Mouse (Mus musculus) liver, adult (tissue): ENCODE data around the gene Dst.
A peak's percentile ranks its signal among the peaks of the same experiment; 100 is the strongest.

Experiments used
- GATA4 ChIP-seq: IDR thresholded peaks from 2 replicates; pipeline ENCODE4 v1.6.1; 2014; ENCODE audit warnings: mild to moderate bottlenecking, low read length; ENCODE audit not compliant: insufficient replicate concordance

The Dst gene

DNA sequence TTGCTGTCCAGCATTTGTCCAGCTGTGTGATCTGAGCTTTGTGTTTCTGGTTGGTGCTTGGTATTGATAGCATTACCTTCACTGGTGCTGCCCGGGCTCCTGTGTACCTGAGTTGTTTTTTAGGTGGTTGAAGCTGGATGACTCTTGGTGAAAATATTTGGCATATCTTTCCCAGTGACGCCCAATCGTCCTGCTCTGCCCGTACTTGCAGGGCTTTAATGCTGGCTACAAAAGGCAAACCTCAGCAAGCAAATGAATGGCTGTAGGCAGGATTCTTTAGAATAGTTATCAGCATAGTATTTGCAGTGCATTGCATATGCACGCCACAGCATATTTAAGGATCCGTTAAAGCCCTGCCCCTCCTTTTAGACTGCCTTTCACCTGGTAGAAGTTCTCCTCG is 251.9 kb downstream of the Dst start:
- TF ChIP-seq GATA4, result no peak

GRCm38 (mm10) chr1:34164616-34165295 is 256.7 kb downstream of the Dst start:
- no peak for TF ChIP-seq GATA4

DNA sequence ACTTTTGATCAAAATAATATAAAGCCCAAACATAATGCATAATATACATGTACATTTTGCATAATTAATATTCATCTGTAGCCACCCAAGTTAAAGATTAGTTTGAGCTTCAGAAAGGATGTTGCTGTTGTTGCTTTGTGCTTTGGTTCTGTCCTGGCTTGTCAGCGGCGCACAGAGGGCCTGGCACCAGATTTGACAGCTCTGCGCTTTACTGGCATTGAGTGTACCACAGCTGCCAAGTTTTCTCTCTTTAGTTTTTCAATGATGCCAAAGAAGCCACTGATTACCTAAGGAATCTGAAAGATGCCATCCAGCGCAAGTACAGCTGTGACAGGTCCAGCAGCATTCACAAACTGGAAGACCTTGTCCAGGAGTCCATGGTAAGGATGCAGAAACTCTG is 257.9 kb downstream of the Dst start:
- TF ChIP-seq GATA4, result no peak

DNA sequence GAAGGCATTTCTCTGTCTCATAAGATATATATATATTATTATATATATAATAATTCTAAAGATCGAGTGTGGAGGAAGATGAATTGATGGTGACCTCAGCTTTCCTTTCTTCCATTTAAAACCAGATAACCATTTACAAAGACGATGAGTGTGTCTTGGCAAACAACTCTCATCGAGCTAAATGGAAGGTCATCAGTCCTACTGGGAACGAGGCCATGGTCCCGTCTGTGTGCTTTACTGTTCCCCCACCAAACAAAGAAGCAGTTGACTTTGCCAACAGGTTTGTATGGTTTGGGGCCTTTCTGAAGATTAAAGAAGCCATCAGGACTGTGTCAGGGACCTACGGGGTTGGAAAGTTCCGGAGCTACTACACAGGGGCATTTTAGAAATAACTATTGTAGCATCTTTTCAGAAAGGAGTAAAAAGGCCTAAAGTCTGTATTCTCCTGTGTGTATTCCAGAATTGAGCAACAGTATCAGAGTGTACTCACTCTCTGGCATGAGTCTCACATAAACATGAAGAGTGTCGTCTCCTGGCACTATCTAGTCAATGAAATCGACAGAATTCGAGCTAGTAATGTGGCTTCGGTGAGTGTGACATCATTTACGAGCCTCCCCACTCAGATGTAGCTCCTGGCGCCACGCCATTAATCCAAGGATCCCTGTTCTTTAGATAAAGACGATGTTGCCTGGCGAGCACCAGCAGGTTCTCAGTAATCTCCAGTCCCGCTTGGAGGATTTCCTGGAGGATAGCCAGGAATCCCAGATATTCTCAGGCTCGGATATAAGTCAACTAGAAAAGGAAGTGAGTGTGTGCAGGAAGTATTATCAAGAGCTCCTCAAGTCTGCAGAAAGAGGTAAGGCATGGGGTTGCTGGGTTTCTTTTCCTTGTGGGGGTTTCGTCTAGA is 259.4 kb downstream of the Dst start:
- TF ChIP-seq GATA4, result peak; percentile 65; the same call in 1 of the 2 replicates

- no peak for TF ChIP-seq GATA4
These were observed 261.1 kb downstream of the Dst start for GRCm38 (mm10) chr1:34169086-34169485.

GRCm38 (mm10) chr1:34174517-34174916 is 266.5 kb downstream of the Dst start:
- TF ChIP-seq GATA4, result no peak

- no peak for TF ChIP-seq GATA4
These were observed 266.9 kb downstream of the Dst start for GRCm38 (mm10) chr1:34174961-34175360.

GRCm38 (mm10) chr1:34178022-34178727 is 270.1 kb downstream of the Dst start:
- no peak for TF ChIP-seq GATA4

- no peak for TF ChIP-seq GATA4
These were observed 271.7 kb downstream of the Dst start for GRCm38 (mm10) chr1:34179756-34180155.

GRCm38 (mm10) chr1:34182406-34183249 is 274.6 kb downstream of the Dst start:
- no peak for TF ChIP-seq GATA4

GRCm38 (mm10) chr1:34183250-34183926 is 275.4 kb downstream of the Dst start:
- no peak for TF ChIP-seq GATA4

- TF ChIP-seq GATA4, result no peak
These were observed 276.2 kb downstream of the Dst start for GRCm38 (mm10) chr1:34184266-34184665.

DNA sequence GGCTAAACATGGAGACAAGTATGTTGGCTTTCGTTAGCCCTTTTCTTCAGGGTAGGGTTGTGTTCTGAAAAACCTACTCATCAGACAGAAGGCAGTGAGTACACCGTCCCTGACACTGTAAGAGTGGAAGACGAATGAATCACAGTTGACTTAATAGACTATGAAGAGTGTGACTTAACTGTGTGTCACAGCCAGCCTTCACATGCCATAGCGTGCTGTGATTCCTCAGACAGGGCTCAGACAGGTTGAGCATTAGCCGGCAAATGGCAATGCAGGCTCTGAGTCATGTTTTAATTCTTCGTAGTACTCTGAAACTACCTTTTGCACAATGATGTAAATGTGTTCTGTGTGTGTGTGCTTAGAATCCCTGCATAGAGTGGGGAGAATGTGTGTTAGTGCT is 278.0 kb downstream of the Dst start:
- TF ChIP-seq GATA4, result no peak

DNA sequence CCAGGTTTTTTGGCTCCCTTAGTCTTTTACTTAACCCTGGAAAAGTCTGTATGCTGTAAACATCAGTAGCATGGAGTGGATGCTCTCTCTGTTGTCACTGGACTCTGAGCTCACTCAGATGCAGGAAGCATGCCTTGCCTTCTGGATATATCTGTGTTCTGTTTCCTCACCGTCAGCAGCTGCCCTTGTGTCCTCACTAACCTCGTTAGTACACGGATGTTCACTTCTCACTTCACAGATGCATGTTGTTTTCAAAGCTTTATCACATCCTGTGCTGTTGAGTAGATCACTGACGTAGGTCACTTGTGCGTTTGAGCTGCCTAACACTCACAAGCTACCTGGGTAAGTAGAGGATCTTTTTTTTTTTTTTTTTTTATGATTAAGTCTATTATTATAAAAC is 279.5 kb downstream of the Dst start:
- no peak for TF ChIP-seq GATA4
